Mouse (Mus musculus): ENCODE results near the gene Fam198a. TPM values are rescaled to one million over a fixed set of nuclear protein-coding genes. Genes with fewer than 3 reads are reported as not detected.

Fam198a gene
- total RNA-seq, 2 experiments from 2014 or later, result 3.7 to 4.3 TPM

Other genes starting within 250 kb of the Fam198a start
- gene Sec22c, start 245.5 kb upstream of the Fam198a start, total RNA-seq (2021), result 10 to 100 TPM; 27.7 to 29.1 TPM
- 100 to 1,000 TPM in 1 of 2 experiments, 10 to 100 TPM in 1; 82.8 to 100 TPM for gene Ss18l2, start 240.7 kb upstream of the Fam198a start, total RNA-seq (2021)
- 100 to 1,000 TPM; 102 to 103 TPM for gene Nktr, start 231.8 kb upstream of the Fam198a start, total RNA-seq (2021)
- 100 to 1,000 TPM; 112 to 127 TPM for gene Zfp651, start 191.7 kb upstream of the Fam198a start, total RNA-seq (2021)
- 1 to 10 TPM; 5.0 to 5.3 TPM for gene Klhl40, start 173.4 kb upstream of the Fam198a start, total RNA-seq (2021)
- 1 to 10 TPM; 8.3 to 8.7 TPM for gene Hhatl, start 158.5 kb upstream of the Fam198a start, total RNA-seq (2021)
- gene Ccdc13, start 111.5 kb upstream of the Fam198a start, total RNA-seq (2021), result 1 to 10 TPM; 9.1 to 9.3 TPM
- 100 to 1,000 TPM in 1 of 2 experiments, 10 to 100 TPM in 1; 99.1 to 108 TPM for gene Higd1a, start 92.6 kb upstream of the Fam198a start, total RNA-seq (2021)
- 1 to 10 TPM; 5.2 to 7.8 TPM for gene Ackr2, start 52.6 kb upstream of the Fam198a start, total RNA-seq (2021)
- gene Cyp8b1, start 34.7 kb upstream of the Fam198a start, total RNA-seq (2021), result not detected
- gene Pomgnt2, start 46.1 kb downstream of the Fam198a start, total RNA-seq (2021), result 10 to 100 TPM; 38.6 to 38.8 TPM
- gene Snrk, start 166.3 kb downstream of the Fam198a start, total RNA-seq (2021), result 100 to 1,000 TPM; 105 to 126 TPM